Comparison of ENCODE assay signal across 18 mouse cellular contexts in the genomic region with DNA sequence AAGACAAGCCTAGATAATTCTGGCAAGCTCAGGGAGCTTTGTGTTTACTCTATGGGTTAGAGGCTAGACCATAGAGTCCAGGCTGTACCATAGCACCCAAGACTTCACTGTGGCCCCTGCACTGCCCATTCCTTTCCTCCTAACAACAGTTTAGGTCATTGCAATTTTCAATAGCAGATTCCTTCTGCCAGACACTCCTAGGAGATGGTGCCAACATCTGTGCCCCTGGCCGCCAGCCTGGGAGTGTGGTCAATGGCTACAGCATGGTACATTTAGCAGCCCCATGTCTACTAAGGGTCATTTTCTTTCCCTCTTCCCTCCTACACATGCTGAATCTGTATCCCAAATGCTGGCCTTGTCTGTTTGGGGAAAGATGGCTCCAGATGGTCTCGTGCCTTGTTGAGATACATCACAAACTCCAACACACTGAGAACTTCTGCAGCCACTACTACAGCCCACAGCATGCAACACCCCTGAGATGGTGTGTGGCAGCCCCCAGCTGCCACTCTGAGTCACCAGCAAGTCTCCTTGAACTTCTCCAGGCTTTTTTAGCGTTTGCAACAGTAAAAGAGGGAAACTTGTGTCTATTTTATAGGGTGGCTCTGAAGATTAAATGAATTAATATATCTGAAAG.
DNase-seq lines count a peak whose midpoint lies in the region.
"Had no signal": no experiment of that assay in that cellular context is flagged by ENCODE, and none has a peak within 500 bp of the region (broad histone marks: within the 10 kb centered on the region; RNA-seq: fewer than 3 reads in every experiment).

No protein-coding gene starts in this region.

- DNase-seq in cerebellum, postnatal 14 days: peak; percentile 20 to 27
- no peak for DNase-seq in cerebellum, postnatal 4 days (ENCODE audit: low spot score in 2 of 2)
- peak; percentile 54 for DNase-seq in heart, adult 11 months
- no peak for DNase-seq in heart, adult 9 months (ENCODE audit: low spot score in 2 of 2)
- peak; percentile 40 for DNase-seq in left cerebral cortex, postnatal 4 days
- DNase-seq in left cerebral cortex, adult 9 months (ENCODE audit: low spot score in 2 of 2): no peak
- DNase-seq in brain, adult 2 months (ENCODE audit: low read depth, low spot score): peak; percentile 77
- no peak for DNase-seq in layer of hippocampus, adult 9-11 months
- DNase-seq: adrenal gland, postnatal 10 days; adrenal gland, postnatal 36 days; cerebellum, adult 11 months; cerebellum, adult 8-10 months; cerebellum, postnatal 25 days; embryo, embryonic 11 days; gastrocnemius, adult 2 months; gastrocnemius, postnatal 14 days; heart, postnatal 10 days; heart, postnatal 36 days had no signal

- intact Hi-C loops in left cerebral cortex, postnatal 4 days (cut with DNase I): no loop called here

Comparison
In these comparisons a context has a peak if more than half of its experiments do, and no peak if none do; other contexts are left out.
1. DNase-seq: peak in cerebellum, postnatal 14 days (2 of 2), heart, adult 11 months (single experiment), left cerebral cortex, postnatal 4 days (single experiment) and brain, adult 2 months (single experiment); none in cerebellum, postnatal 4 days (0 of 2), heart, adult 9 months (0 of 2), left cerebral cortex, adult 9 months (0 of 2) and layer of hippocampus, adult 9-11 months (single experiment).